Mouse (Mus musculus) lung, postnatal 0 days (tissue): ENCODE data around the gene Rftn1.

ENCODE experiments used
- CTCF ChIP-seq: IDR thresholded peaks from 2 replicates; pipeline ENCODE4 v1.5.1; 2016; ENCODE audit warnings: antibody characterized with exemption, mild to moderate bottlenecking
- EP300 ChIP-seq: IDR thresholded peaks from 2 replicates; pipeline ENCODE4 v1.6.1; 2016; ENCODE audit warnings: antibody characterized with exemption, mild to moderate bottlenecking, control low read depth

DNA sequence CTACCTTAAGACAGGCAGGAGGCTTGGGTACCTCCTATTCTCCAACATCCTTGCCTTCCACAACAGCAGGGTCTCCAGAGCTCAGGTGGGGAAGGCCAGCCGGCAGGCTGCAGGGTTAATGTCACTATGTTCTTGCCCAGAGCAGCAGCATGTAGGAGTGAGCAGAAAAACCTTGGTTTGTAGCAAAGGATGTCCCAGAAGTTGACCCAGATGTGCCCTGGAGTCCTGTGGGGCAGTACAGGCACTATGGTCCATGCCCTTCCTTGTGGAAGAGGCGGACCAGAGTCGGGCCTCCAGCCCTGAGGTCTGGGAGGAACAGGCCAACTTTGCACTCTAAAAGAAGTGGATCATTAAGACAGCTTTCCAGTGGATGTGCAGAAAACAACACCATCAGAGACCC lies 196.8 kb downstream of the Rftn1 start:
- no peak for TF ChIP-seq CTCF
- TF ChIP-seq EP300 = no peak
